Mouse (Mus musculus): ENCODE data around the gene Nek1.
"Not testable (repeated sequence)": the region's sequence is repeated elsewhere in the genome, so short reads cannot be mapped to it uniquely, and the experiment has no call there.

The Nek1 gene

DNA sequence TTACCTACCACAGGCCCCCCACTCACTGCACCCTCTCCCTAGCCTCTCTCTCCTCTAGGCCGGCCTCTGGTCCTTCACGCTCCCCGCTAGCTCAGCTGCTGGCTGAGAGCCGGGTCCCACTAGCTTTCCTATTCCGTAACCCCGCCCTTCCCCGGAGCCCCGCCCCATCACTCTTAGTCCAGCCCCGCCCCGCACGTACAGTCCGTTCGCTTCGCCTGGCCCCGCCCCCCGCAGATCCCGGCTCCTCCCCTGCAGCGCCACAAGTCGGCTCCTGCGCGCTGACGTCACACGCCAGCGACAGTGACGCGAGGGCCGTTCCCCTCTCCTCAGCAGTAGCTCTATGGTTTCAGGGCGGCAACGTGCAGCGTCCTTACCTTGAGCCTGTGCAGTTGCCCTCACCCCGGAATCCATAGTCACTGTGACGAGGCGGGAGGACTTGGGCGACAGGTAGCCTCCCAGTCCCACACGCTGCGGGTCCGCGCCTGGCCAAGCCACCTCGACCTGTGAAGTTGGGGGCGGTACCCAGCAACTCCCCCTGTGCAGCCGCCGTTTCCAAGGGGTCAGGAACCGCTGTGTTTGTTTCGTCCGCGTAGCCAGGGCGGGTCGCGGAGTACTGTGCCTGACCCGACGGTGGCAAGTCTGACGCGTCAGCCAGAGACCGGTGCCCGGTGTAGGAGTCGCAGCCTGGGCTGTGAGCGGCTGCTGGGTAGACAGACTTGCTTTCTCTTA lies at the start of gene Nek1:
Gene Nek1, plus strand, starts transcription at position 286 of the 729 bp plus-strand sequence.
- peak; percentile 98 for DNase-seq

DNA sequence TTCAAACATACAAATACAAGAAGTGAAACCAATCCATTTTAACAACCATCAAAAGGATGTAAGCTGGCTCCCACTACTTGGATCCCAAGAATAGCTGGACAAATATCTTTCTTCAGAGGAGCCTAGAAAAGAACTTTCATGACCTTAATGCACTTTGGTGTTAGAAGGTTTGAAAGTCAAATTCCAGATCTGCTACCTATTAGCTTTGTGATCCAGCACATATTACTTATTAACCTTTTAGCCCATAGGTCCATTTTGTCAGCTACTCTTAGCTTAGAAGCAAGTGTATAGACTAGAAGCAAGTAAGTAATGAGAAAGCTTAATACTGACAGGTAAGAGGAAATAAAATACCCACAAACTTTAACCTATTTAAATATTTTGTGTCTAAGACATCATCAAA lies 45.5 kb upstream of the Nek1 start:
- DNase-seq: no peak

DNA sequence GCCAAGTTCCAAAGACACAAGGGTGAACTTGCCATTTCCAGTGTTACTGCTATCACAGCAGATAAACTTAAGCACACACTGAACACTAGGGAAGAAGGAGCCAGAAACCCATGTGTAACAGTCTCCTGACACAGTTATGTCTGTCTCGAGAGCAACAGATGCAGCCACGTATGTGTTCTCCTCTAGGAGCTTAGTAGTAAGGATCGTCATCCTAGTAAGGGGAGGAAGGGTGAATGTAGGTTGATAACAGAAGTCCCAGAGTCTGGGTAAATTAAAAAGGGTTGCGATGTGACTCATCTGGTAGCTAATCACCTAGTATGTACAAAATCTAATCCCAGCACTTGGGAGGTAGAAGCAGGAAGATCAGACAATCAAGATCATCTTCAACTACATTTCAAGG lies 43.1 kb upstream of the Nek1 start:
- no peak for DNase-seq

DNA sequence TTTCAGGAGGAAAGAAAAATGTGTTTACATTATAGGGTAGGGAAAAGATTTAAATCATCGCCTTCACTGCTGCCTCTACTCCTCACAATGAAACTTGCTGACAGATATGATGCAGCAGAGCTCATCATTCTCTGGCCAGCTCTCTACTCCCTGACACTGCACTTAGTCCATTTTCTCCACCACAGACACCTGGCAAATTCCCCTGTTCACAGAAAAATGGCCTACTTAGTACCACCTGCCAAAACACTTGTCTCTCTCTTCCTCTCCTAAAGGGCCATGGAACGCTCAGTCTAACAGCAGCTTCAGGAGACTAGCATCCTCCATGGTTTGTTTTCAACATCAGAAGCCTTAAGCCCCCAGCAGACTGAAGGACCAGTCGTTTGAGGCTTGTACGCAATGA lies 41.7 kb upstream of the Nek1 start:
- DNase-seq: no peak

DNA sequence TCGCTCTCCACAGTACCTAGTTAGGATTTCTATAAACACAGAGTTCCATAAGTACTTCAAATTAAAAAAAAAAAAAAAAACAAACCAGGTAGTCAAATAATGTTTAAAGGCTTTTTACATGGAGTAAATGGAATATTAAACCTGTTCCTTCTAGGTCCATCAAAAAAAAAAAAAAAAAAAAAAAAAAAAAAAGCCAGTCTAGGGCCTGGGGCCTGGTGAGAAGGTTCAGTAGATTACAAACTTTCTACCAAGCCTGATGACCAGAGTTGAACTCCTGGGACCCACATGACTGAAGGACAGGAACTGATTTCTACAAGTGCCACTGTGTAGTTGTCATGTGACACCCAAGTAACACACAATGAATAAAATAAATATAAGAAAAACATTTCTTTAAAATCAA lies 41.2 kb upstream of the Nek1 start:
- DNase-seq: no peak

DNA sequence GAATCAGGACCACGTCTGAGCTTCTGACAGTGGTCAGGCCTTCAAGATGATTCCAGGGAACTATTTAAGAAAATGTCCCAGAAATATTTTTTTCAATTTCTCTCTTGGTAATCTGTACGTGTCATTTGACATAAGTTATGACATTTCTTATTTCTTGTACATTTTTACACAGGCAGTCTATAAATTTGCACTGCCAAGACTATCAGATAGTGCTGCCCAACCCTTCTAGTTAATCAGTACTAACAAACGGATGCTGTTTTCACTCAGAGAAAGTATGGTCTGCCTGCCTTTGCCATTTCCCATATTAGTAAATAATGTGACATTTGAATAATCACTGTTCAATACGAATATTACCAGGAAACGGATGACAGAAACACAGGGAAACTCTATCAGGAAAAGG lies 40.2 kb upstream of the Nek1 start:
- DNase-seq: no peak

DNA sequence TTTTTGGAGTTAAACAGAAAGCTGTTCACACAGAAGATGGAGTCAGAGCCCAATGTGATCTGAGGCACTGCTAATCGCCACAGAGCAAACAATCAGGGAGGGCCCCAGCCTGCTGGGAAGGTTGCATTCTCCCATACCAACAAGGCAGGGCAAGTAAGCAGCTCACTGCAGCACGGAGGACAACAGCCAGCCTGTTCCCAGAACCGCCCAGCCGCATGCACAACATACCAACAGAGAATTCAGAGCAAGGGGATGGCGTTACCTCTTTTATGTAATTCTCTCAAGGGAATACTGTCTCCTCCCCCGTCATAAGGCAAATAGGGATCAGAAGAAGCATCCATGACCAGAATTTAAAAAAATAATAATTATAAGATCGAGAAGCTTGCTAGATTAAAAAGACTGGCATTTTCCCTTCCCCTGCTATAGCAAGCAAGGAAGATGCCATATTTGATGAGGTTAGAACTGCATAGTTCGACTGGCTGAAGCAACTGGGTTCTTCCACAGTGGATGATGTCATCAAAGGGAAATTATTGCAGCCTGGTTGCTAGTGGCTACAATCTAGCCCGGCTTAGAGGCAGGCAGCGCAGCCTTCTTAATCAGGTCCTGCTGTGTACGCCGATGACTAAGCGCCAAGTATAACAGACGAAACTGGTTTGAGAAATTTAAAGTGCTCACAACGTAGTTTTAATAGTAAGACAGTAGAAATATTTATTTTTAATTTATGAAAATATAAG lies 38.5 kb upstream of the Nek1 start:
- peak; percentile 37 for DNase-seq

DNA sequence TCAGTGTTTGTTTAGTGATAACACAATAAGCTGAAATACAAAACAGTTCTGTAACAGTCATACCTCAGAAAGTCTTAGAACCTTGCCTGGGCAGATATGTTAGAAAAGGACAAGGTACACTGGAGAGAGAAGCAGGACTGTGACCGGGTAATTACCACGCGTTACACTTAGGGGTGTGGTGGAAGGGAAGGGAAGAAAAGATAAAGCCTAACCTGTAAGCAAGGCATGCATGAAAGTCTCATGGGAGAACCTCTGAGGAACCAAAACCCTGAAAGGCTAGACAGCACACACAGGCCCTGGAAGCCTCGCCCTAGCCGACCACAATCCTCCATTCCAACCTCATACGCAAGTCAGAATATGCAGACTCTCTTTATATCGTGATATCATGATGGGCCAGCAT lies 36.1 kb upstream of the Nek1 start:
- DNase-seq: no peak

DNA sequence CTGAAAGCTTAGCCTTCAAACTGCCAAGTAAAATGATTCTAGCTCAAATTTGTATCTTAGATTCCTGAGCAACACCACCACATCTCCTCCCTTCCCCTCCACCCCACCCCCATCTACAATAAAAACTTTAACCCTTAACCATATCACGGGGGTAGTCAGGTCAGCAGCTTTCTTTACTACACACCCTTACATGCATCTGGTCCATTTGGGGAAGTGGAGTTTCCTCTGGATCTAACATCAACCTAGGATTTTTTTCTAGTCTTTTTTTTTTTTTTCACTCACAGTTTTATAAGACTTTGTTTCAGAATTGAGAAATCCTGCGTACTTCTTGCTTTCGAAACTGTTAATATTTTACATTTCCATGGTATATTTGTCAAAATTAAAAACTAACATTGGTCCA lies 30.2 kb upstream of the Nek1 start:
- DNase-seq: no peak

DNA sequence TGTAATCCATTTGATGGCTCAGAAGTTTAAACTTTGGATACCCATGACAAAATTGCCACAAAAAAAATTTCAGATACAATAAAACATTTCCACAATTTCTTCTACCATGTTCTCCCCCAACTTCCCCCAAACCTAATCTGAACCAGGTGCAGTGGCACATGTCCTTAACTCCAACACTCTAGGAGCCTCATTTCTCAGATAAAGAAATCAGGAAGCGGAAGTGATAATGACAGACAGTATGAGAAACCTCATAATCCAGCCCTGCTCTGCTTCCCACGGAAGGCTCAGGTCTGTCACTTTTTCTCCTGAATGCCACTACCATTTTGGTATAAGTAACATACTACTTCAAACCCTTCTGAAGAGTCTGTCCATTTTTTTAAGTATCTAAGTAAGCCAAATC lies 29.1 kb upstream of the Nek1 start:
- no peak for DNase-seq

DNA sequence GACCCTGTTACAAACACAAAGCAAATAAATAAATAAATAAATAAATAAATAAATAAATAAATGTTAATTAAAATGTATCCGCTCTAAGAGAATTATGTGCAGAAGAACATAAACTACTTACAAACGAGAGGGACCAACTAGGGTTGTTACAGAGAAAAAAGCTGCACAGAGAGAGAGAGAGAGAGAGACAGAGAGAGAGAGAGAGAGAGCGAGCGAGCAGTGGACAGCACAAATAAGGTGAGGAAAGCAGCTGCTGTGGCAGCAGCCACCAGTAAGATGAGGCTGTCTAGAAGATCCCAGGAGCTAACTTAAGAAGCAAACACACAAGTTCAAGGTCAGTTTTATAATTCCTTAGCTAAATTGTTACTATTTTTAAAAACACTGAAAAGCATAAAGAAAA lies 28.5 kb upstream of the Nek1 start:
- DNase-seq: no peak

DNA sequence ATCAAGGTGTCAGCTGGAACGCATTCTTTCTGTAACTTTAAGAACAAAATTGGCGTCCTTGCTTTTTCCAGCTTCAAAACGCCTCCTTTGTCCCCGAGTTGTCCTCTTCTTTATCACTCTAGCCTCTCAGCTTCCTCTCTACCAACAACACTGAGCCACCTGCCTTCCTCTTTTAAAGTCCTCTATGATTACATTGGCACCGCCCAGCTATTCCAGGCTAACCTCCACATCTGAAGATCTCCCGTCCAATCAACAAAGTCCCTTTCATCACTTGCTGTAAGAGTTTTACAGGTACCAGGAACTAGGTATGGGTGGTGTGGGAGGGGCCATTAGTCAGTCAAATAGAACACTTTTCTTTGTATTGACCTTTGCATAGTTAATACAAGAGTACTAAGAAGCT lies 27.7 kb upstream of the Nek1 start:
- no peak for DNase-seq

DNA sequence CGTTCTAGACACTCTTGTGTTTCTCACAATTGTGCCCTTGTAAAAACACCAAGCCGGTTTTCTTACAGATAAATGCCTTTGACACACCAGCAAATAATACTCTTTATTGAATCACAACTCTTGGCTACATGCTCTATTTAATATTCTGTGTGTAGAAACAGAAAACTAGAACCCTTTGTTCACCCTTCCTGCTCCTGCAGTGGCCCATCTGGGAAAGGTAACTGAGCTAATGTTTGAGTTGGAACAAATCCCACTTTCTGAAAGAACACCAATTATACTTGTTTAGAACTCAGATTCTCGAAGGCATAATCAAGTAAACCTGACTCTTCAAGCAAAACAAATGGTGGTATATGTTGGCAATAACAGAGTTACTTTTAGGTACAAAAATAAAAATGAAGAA lies 27.3 kb upstream of the Nek1 start:
- no peak for DNase-seq

DNA sequence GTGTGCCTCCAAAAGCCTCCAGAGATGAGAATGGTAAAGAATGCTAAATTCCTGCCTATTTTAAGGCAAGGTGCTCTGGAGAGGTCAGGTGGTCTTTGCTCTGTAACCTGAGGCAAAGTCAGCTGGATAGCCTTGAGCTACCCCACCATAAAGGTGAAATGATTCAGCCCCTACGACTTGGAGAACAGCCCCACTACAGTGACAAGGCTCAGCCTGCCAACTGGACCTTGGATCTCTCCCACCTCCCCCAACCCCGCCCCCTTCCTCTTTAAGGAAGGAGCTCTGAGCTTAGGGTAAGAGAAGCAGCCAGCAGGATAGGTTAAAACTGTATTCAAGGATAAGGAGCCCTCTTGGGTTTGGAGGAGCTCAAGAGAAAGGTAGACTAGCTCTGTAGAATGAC lies 23.9 kb upstream of the Nek1 start:
- DNase-seq: no peak

DNA sequence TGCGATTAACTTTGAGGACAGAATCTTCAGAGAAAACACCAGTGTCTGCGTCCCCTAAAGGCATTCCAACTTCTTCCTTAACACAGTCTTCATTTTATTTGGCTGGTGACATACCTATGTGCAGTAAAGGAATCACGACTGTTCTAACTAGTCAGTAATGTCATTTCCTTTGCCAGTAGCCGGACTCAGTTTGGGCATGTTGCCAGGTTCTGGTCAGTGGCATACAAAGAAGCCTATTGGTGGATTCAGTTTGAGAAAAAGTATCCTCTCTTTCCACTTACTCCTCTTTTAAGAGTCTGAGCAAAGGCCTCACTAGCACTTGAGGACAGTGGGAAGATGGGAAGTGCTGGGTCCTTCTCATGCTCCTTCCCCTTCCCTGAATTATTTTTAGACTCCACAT lies 21.2 kb upstream of the Nek1 start:
- peak; percentile 42 for DNase-seq

DNA sequence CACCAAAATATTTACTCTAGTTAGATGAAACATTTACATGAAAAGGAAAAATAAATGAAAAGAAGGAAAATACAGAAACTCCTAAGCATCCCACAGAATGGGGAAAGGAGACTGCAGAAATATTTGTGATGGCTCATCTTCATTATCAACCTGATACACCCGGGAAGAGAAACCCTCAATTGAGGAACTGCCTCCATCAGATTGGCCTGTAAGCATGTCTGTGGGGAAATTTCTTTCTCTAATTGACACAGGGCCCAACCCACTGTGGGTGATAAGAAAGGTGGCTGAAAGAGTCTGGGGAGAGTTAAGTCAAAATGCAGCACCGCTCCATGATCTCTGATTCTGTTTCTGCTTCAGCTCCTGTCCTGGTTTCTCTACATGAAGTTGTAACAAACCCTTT lies 19.5 kb upstream of the Nek1 start:
- DNase-seq: no peak

DNA sequence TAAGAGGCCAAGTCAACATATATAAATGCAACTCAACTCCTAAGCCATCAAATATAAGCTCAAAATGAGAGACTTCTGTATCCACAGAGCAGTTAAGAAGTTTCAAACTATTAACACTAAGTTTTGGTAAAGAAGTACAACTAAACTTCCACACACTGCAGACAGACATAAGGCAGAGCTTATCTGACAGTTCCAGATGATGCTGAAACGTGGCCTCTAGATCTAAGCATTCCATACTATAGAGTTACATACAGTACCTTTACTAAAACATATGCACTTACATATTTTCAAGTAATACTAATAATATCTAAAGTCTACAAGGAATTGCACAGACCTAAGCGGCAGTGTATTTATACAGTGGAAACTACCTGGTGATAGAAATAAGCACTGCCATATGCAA lies 18.2 kb upstream of the Nek1 start:
- no peak for DNase-seq

DNA sequence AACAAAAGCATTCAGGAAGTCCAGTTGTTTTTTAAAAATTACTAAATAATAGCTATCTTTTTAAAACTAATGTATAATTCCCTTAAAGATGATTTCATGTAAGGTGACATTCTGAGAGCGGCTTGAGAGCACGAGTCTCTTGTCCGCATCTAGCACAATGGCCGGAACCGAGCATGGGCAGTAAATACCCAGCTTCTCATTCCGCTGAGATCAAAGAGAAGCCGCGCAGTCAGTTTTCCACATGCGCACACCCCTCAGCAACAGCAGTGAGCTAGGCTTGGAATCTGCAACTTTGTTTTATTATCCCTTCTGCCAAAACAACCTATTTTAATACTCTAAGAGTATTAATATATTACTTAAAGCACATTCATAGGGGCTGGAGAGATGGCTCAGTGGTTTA lies 16.2 kb upstream of the Nek1 start:
- no peak for DNase-seq

DNA sequence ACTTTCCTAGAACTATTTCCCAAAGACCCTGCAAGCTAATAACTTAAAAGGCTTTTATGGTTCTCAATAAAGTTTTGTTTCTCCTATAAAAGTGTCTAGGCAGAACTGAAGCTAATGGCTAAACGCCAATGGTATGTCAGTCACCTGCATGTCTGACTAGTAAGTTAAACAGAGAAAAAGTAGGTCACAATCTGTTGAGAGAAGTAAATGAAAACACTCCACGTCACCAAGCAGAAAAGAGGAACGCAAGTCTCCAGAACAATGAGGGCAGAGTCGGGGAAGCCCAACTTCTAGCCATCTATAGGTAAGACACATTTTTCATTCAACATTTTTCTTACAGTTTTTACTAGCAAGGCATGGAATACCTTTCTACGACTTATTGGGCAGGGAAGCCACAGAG lies 14.5 kb upstream of the Nek1 start:
- DNase-seq: no peak

DNA sequence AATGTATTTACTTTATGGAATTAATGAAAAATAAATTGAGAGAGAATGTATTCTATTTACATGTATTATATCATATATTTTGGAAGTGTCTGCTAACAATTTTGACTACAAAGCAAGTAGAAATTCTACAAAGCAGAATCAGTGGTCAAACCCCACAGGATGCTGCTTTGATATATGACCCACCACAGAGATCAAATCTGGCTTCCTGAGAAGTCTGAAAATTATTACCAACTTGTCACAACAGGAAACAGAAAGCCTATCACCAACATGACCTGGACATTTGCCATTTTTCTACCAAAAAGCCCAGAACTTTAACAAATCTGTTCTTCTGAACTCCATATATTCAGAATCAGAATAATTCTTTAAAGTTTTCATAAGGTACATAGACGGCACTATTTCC lies 11.6 kb upstream of the Nek1 start:
- DNase-seq: no peak

DNA sequence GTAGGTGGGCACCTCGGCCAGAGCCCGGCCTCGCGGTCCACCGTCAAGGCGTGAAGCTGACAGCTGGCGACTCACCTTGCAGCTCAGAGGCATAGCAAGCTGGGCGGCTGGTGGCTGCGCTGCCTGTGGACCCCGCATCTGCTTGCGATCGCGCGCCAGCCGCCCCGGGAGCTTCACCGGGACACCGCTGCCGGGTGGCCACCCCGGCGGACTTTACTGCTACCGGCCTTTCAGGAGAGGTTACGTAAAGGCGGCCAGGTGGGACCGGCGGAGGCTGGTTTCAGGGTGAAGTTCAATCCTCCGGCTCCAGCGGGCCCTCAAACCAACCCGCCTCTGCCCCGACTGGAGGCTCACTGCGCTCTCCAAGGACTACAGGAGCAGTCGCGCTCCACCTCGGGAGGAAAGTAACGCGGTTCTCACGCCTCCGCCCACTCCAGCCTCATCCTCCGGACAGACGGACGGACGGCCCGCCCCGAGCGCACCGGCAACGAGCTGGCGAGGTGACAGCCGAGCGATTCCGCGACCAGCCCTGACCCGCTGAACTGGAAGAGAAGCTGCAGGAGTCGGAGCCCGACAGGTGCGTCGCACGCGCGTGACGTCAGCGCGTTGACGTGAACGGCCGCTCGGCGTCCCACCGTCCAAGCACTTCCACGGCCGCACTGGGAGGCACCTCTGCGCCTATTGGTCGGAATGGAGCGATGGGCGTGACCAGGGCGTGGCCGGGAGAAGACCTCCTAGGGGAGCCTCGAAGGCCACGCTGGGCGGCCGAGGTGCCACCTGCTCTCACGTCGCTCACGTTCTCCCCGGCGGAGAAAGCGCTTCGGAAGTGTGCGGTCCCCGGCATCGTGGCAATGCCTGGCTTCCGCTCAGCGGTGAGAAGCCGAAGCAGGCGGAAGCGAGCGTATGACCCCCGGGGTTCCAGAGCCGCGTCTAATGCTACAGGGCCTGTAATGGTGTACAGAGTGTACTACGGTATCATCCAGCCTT lies 10.0 kb upstream of the Nek1 start, which contains the start of gene Clcn3:
Gene Clcn3, minus strand, starts transcription at position 600 of the 987 bp plus-strand sequence.
- DNase-seq: peak; percentile 98

DNA sequence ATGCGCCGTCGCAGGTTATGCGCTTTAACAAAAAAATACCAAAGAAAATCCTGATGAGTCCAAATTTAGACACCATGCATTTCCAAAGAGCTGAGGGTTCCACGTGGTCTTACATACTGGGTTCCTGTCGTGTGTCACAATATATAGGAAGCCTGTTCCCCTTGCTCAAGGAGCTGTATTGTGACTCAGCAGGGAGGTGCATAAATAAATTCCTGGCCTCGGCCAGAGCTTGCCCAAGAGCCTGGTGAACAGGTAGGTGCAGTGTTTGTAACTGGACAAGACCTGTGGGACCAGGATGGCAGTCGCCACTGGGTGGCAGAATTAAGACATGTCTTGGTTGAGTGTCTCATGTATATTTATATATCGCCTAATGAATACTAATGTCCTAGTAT lies 9.3 kb upstream of the Nek1 start:
- DNase-seq: peak; percentile 81

DNA sequence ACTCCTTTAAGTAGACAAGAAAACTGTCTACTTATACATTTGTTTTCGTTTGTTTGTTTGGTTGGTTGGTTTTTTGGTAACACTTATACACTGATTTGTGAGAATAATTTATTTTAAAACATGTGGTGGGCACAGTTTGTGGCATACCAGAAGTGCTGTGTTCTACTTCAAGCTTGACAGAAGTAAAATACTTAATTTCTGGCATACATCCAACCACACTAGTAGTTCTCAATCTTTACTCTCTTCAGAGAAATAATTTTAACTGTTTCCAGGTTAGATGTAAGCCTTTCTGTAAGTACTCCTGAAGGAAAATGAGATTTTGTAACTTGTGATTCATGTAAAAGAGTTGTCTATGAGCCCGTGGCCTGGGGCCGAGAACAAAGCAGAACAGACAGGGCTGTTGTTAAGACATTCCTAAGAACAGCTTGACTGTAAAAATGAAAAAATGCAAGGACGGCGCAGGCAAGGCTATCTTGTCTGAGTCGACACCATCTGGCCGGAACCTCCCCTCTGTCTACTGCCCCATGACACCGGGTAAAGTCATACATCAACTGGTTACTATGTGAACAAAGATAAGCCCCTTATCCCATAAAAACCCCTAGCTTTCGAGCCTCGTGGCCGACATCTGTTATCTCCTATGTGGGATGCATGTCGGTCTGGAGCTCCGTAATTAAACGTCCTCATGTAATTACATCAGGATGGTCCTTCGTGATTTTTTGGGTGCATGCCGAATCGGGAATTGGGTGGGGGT lies 8.6 kb upstream of the Nek1 start:
- not testable (repeated sequence) for DNase-seq

Data from kidney, adult 18-20 months (tissue).